Mouse (Mus musculus) bone marrow, adult 2 months (tissue): ENCODE data around the gene Fxn.

Source experiments
- CTCF ChIP-seq: fragments of 200-500 bp; IDR thresholded peaks from 2 replicates; pipeline ENCODE4 v1.5.1; 2011; ENCODE audit warnings: low read length, control low read depth; ENCODE audit not compliant: control insufficient read depth, insufficient read depth
- POLR2A ChIP-seq: fragments of 200-500 bp; IDR thresholded peaks from 2 replicates; pipeline ENCODE4 v1.6.1; 2011; ENCODE audit warnings: low read depth, mild to moderate bottlenecking, control low read depth, low read length, borderline replicate concordance; ENCODE audit not compliant: control insufficient read depth

- TF ChIP-seq POLR2A (no peak), CTCF (no peak)
Observed at GRCm38 (mm10) chr19:24258368-24258767, 22.0 kb downstream of the Fxn start.
